Mouse (Mus musculus) E14TG2a.4 (cell line): ENCODE data around the gene Cyp2t4.

Experiments used
- H3K27me3 ChIP-seq: 2 replicates; pipeline ENCODE4 v1.6.1; 2014; ENCODE audit warnings: low read length, control low read depth; ENCODE audit not compliant: insufficient read depth
- H3K36me3 ChIP-seq: 2 replicates; pipeline ENCODE4 v1.6.1; 2014; ENCODE audit warnings: low read length, control low read depth; ENCODE audit not compliant: insufficient read depth
- H3K4me1 ChIP-seq: replicated peaks from 2 replicates; pipeline ENCODE4 v1.6.1; 2014; ENCODE audit warnings: low read depth, low read length, control low read depth
- H3K4me3 ChIP-seq: replicated peaks from 2 replicates; pipeline ENCODE4 v1.5.1; 2014; ENCODE audit warnings: mild to moderate bottlenecking, low read length
- H3K9me3 ChIP-seq: 2 replicates; pipeline ENCODE4 v1.6.1; 2014; ENCODE audit warnings: low read length, control low read depth
- CTCF ChIP-seq: conservative IDR thresholded peaks from 2 replicates; pipeline ENCODE4 v1.5.1; 2014; ENCODE audit warnings: low read length
- NANOG ChIP-seq: IDR thresholded peaks from 2 replicates; pipeline ENCODE4 v1.6.1; 2014; ENCODE audit warnings: borderline replicate concordance, low read length, mixed read lengths
- POU5F1 ChIP-seq: IDR thresholded peaks from 2 replicates; pipeline ENCODE4 v1.6.1; 2014; ENCODE audit warnings: low read length, borderline replicate concordance

Gene Cyp2t4

GRCm38 (mm10) chr7:27153205-27153764, at the start of gene Cyp2t4:
Gene Cyp2t4, plus strand, starts transcription at chr7:27153714.
- Histone ChIP-seq H3K27me3 (no peaks in the 10 kb centered on the region), H3K4me3 (no peak within 1 kb of the TSS; the same call in 1 of the 2 replicates), H3K9me3 (peaks cover 11% of the 10 kb centered on the region), H3K4me1 (peaks cover 40% of the 10 kb centered on the region), H3K36me3 (peaks cover 12% of the 10 kb centered on the region)
- TF ChIP-seq NANOG: no peak
- TF ChIP-seq CTCF: no peak
- no peak for TF ChIP-seq POU5F1

GRCm38 (mm10) chr7:27104882-27105281, 48.6 kb upstream of the Cyp2t4 start:
- no peaks in the 10 kb centered on the region for H3K4me1 ChIP-seq
- H3K9me3 ChIP-seq: peaks cover 15% of the 10 kb centered on the region
- no peaks in the 10 kb centered on the region for H3K36me3 ChIP-seq
- H3K27me3 ChIP-seq: no peaks in the 10 kb centered on the region
- H3K4me3 ChIP-seq: no peak overlapping the region
- TF ChIP-seq POU5F1: no peak
- TF ChIP-seq CTCF: no peak
- TF ChIP-seq NANOG: no peak

DNA sequence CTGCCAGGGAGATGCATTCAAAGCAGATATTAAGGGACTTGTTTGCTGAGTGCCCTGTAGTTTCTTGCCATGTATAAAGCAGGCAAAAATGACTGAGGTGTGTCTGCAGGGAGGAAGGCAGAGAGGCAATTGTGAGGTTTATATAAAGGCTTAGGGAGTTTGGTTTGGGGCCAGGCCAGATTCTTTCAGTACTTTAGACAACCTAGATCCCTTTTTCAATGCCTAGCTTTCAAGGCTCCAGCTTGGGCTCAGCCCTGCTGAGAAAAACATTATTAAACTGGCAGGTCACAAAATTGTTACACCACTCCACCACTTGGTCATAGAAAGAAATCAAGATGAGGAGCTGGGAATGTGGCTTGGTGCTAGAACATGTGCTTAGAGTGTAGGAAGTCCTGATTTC, 43.2 kb upstream of the Cyp2t4 start:
- Histone ChIP-seq H3K27me3 (no peaks in the 10 kb centered on the region), H3K4me3 (no peak overlapping the region), H3K9me3 (peaks cover 12% of the 10 kb centered on the region), H3K4me1 (no peaks in the 10 kb centered on the region), H3K36me3 (no peaks in the 10 kb centered on the region)
- TF ChIP-seq POU5F1: no peak
- no peak for TF ChIP-seq CTCF
- TF ChIP-seq NANOG: no peak

- TF ChIP-seq NANOG: no peak
- TF ChIP-seq POU5F1: no peak
- TF ChIP-seq CTCF: no peak
- Histone ChIP-seq H3K4me3 (no peak overlapping the region), H3K36me3 (no peaks in the 10 kb centered on the region), H3K9me3 (peaks cover 12% of the 10 kb centered on the region), H3K4me1 (no peaks in the 10 kb centered on the region), H3K27me3 (no peaks in the 10 kb centered on the region)
Measured at GRCm38 (mm10) chr7:27111038-27111437, 42.5 kb upstream of the Cyp2t4 start.

DNA sequence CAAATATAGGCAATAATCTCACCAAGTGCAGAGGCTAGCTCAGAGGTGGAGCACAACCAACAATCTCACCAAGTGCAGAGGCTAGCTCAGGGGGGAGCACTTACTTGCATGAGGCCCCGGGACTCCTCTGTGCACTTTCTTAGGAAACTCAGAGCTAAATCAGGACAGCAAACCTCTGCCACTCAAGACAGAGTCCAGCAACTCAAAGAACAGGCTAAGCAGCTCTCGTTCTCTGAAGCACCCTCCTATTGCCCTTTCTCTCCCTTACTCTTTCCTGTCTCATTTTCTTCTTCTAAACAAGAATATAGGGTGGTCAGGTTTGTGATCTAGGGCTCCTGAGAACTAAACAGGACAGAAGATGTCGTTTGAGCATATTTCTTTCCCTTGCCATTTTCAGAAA, 41.5 kb upstream of the Cyp2t4 start:
- H3K9me3 ChIP-seq: peaks cover 12% of the 10 kb centered on the region
- H3K4me1 ChIP-seq: no peaks in the 10 kb centered on the region
- no peak overlapping the region for H3K4me3 ChIP-seq
- no peak for TF ChIP-seq POU5F1
- TF ChIP-seq NANOG: no peak
- TF ChIP-seq CTCF: no peak
- H3K36me3 ChIP-seq: no peaks in the 10 kb centered on the region
- H3K27me3 ChIP-seq: no peaks in the 10 kb centered on the region

DNA sequence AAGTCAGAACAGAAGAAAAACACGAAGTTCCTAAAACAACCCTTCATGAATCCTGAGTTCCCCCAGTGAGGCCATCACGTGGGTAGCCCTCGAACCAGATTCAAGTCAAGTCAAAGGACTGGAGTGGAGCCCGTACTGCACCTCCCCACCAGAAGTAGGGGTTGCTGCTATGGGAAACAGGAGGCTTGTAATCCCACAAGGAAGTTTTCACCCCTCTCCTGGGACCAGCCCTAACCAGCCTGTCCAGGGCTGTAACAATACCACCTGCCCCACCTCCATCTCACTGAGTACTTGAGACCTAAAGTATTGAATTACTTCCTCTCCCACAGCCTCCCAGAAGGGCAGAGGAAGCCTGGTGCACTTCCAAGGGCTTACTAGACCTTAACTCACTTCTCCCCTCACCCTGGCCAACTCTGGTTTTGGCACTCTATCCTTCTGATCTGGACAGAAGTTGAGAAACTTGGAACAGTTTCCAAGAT, 35.4 kb upstream of the Cyp2t4 start:
- no peak for TF ChIP-seq NANOG
- no peak for TF ChIP-seq CTCF
- TF ChIP-seq POU5F1: no peak
- Histone ChIP-seq H3K9me3 (no peaks in the 10 kb centered on the region), H3K36me3 (no peaks in the 10 kb centered on the region), H3K4me1 (peaks cover 9% of the 10 kb centered on the region), H3K27me3 (no peaks in the 10 kb centered on the region), H3K4me3 (no peak overlapping the region)

DNA sequence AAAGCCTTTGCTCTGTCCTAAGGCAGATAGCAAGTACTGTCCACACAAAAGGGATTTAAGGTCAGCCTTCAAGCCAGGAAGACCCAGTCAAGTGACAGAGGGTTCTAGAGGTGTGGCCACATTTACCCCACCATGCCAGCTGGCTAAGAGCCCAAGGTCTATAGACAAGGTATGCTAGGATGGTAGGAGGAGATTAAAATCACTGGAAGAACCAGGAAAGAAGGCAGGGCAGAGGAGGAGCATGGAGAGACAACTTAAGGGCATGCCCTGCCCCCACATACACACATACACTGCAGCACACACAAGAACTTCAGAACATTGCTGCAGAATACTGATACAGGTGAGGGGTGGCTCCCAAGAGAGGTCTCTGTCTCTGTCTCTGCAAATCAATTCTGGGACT, 33.8 kb upstream of the Cyp2t4 start, which contains the start of gene Cyp2f2:
TSS of gene Cyp2f2 (plus strand) at position 234 of the 400 bp plus-strand sequence.
- H3K36me3 ChIP-seq: no peaks in the 10 kb centered on the region
- no peaks in the 10 kb centered on the region for H3K9me3 ChIP-seq
- TF ChIP-seq NANOG (no peak), POU5F1 (no peak), CTCF (no peak)
- peaks cover 9% of the 10 kb centered on the region for H3K4me1 ChIP-seq
- no peaks in the 10 kb centered on the region for H3K27me3 ChIP-seq
- no peak within 1 kb of the TSS for H3K4me3 ChIP-seq

DNA sequence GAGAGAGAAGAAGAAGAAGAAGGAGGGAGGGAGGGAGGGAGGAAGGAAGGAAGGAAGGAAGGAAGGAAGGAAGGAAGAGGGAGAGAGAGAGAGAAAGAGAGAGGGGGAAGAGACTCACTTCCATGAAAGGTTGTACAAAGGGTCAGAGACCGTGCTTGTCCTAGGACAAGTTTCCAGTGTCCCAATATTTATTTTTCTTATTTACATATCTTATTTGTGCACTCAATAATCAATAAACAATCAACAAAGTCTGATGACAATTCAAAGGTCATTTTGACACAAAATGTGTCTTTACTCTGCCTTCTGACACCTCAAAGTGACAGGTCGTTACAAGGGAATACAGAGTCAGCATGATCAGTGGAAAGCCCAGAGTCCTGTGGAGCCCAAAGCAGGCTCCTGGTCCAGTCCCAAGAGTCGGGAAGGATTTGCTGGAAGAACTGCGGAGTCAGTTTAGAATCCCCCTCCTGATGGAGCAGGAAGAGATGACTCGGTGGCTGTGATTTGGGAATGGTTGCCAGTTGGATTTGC, 29.1 kb upstream of the Cyp2t4 start:
- Histone ChIP-seq H3K4me1 (no peaks in the 10 kb centered on the region), H3K27me3 (no peaks in the 10 kb centered on the region), H3K9me3 (no peaks in the 10 kb centered on the region; the same call in 1 of the 2 replicates), H3K36me3 (no peaks in the 10 kb centered on the region), H3K4me3 (no peak overlapping the region)
- TF ChIP-seq CTCF: no peak
- no peak for TF ChIP-seq POU5F1
- no peak for TF ChIP-seq NANOG

GRCm38 (mm10) chr7:27124969-27125368, 28.5 kb upstream of the Cyp2t4 start:
- H3K9me3 ChIP-seq: no peaks in the 10 kb centered on the region; the same call in 1 of the 2 replicates

More at GRCm38 (mm10) chr7:27124969-27125368, 28.5 kb upstream of the Cyp2t4 start:
- Histone ChIP-seq H3K36me3 (no peaks in the 10 kb centered on the region), H3K4me1 (no peaks in the 10 kb centered on the region), H3K4me3 (no peak overlapping the region), H3K27me3 (no peaks in the 10 kb centered on the region)
- no peak for TF ChIP-seq NANOG
- no peak for TF ChIP-seq CTCF
- TF ChIP-seq POU5F1: no peak
